Mouse (Mus musculus): Measurements from ENCODE around the gene Crebbp.

Gene Crebbp

DNA sequence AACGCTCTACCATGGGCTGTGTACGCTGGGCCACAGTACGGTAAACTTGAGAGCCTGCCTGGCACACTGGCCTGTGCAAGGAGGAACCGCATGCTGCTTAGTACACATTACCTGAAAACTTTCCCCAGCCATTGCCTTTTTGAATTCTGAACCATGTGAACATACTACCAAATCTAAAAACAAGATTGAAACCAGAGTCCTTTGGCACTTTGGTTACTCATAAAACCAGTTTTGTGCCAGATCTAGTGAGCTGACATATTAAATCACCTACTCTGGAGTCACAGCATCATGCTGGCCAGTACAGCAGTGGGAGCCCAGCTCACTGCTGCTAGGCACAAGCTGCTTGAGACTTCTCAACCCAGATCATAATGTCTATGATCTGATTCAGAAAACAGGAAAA lies 172.2 kb downstream of the Crebbp start:
- DNase-seq: peak in 1 of 2 experiments; percentile 42

DNA sequence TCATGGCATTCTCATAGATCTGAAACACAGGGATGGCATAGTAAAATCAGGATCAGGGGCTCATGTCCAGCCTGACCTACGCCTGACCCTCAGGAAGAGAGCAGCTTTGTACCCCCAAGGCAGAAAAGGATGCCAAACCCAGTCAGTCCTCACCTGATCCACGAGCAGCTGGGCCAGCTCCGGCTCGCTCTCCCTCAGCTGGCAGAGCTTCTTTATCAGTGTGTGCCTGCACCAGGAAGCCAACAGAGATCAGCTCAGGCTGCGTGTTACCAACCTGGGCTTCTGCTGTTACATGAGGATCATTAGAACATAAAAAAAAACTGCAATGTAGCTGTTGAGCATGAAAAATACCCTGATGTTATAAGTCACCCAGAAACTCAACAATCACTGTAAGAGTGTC lies 173.6 kb downstream of the Crebbp start:
- DNase-seq: peak in 1 of 2 experiments; percentile 61

DNA sequence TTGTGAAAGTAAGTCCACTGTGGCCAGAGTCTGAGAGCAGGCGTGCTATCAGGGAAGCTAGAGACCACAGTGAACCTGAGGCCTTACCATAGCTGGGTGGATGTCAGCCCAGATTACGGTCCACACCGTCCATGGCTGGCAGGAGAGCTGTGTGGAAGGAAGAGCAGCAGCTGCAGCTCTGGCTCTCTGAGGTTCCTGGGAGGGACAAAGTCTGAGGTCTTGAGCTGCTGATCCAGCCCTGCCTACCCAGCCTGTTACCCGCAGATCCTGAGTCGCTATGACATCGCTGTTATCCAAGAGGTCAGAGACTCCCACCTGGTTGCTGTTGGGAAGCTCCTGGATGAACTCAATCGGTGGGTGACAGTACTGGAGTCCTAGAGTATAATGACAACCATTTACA lies 176.1 kb downstream of the Crebbp start:
- DNase-seq: peak; percentile 40 to 64

DNA sequence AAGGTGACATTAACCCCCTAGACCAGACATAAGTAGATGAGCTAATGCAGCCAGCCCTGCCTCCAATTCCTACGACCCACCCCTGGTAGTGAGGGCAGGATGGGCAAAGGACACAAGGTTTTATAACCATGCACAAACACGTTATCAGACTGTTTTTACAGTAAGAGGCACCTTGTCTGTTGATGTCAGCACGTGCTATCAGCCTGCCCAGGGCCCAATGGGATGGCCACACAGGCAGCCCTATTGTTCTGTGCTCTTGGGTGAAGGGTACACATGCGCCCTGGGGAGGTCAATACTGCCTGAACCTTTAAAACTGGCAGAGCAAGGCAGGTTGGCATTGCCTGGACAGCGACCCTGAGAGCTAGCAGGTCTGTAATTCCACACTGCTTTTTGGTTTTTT lies 177.0 kb downstream of the Crebbp start, which contains the start of gene Dnase1:
Dnase1 (plus strand) TSS at position 136 of the 400 bp plus-strand sequence.
- DNase-seq: peak; percentile 48 to 86

DNA sequence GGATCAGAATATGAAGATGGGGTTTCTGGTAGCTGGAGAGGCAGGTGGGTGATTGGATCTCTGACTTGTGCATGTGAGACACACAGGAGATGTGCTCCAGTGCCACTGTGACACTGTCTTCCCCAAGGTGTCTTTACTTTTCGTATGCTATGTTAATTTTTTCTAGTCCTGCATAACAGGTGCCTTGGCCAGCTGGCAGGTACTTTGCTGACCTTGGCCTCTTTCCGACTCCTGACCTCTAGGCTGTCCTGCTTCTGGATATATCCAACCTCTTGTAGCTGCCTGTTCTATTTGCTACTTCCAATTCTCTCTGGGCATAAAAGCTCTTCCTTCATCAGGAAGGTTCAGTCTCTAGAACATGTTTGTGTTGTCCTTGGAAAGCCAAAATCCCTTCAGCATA lies 178.2 kb downstream of the Crebbp start:
- DNase-seq: peak; percentile 53 to 70

DNA sequence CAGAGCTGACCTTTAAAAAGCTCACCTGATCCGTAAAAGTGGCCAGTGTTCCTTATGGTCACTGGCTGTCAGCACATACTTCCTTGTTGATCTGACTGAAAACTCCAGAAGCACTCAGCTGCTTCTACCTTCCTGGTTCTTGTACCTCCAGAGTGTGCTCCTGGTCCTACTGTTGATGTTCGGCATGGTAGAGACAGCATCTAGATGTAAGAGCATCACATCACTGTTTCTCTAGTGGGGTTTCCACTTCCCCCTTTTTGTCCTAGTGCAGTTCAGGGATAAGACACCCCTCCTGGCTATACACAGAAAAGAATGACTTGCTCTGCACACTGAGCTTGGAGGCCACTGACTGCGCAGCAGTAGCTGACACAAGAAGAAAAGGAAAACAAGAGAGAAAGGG lies 179.3 kb downstream of the Crebbp start:
- no peak for DNase-seq

DNA sequence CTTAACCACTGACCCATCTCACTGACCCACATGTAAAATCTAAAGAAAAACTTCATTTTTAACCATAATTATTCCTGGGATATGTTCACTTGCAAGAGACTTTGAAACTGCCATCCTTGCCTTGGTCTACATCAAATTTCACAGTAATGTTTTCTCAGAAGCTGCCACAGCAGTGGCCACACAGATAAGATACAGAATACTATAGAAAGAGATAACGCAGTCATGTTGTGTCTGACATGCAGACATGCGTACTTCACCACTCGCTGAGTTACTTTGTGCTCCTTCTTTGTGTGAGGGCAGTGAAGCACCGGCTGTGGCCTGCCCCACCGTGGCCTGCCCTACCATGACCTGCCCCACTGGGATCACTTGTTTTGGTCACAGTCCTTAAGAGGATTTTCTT lies 179.8 kb downstream of the Crebbp start:
- no peak for DNase-seq

DNA sequence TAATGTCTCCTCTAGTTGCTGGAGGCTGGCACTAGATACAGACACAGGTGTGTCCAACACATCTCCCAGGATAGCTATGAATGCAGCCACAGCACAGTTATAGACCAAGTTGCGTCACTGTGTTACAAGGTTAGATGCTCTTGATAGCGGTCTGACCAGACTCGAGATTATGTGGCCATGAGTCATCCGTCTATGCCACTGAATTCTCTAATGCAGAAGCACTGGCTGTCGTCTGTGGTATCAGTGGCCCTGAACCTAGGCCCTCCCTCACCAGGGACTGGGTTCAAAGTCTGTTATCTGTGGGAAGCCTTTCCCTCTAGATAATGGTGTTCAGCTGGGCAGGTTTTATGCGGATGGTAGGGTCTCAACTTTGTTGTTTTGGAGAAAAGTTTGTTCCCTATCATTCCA lies 181.5 kb downstream of the Crebbp start:
- no peak for DNase-seq

DNA sequence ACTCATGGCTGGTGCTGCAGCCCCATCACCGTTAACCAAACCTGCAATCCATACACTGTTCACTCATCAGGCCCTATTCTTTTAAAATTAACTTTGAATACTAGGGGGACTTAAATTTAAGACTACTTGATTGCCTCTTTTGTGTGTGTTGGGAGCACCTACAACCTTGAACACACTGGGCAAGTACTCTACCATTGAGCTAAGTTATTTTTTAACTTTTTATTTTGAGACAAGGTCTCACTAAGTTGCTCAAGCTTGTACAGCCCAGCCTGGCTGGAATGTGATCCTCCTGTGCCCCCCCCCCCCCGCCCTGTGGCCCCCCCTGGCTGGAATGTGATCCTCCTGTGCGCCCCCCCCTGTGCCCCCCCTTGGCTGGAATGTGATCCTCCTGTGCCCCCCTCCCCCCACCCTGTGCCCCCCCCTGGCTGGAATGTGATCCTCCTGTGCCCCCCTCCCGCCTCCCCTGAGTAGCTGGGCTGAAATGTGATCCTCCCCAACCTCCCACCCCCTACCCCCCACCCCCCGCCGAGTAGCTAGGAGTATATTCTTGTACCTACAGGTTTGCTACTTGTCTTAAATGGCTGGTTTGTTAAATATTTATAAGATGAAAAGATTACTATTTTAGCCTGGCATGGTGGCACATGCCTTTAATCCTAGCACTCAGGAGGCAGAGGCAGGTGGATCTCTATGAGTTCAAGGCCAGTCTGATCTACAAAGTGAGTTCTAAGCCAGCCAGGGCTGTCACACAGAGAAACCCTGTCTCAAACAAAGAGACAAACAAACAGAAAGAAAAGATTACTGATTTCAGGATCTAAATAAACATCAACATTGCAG lies 182.1 kb downstream of the Crebbp start:
- peak; percentile 47 to 79 for DNase-seq
